Mouse (Mus musculus): ENCODE data around the gene Bid.

DNA sequence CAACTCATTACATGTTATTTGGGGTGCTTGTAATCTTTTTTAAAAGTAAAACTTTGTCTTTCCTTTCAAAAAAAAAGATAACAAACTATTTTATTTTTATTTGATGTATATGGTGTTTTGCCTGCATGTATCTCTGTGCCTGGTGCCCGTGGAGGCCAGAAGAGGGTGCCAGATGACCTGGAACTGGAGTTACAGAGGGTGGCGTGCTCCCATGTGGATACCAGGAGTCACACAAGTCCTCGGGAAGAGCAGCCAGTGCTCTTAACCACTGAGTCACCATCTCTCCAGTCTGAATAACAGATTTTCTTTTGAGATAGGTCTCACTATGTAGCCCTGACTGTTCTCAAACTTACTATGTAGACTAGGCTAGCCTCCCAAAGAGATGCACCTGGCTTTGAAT lies 7.2 kb downstream of the Bid start:
- TF ChIP-seq POLR2A (IDR thresholded peaks at IDR 0.05; ENCODE audit: borderline replicate concordance, extremely low read depth, low read depth, low read length) (no peak), CTCF (IDR thresholded peaks at IDR 0.05; ENCODE audit: insufficient read depth, low read length) (no peak)
